Mouse (Mus musculus) thymus, adult 2 months (tissue): ENCODE measurements around the gene Olfr288.

ENCODE experiments used
- CTCF ChIP-seq: fragments of 200-500 bp; IDR thresholded peaks from 2 replicates; pipeline ENCODE4 v1.5.1; 2012; ENCODE audit warnings: mild to moderate bottlenecking, control low read depth, low read length, moderate library complexity, borderline replicate concordance; ENCODE audit not compliant: control insufficient read depth, poor library complexity, insufficient read depth; ENCODE audit errors: extremely low read depth
- POLR2A ChIP-seq: fragments of 200-500 bp; IDR thresholded peaks from 2 replicates; pipeline ENCODE4 v1.6.1; 2012; ENCODE audit warnings: mild to moderate bottlenecking, low read length, control low read depth, moderate library complexity; ENCODE audit not compliant: control insufficient read depth, poor library complexity, insufficient read depth; ENCODE audit errors: extremely low read depth

DNA sequence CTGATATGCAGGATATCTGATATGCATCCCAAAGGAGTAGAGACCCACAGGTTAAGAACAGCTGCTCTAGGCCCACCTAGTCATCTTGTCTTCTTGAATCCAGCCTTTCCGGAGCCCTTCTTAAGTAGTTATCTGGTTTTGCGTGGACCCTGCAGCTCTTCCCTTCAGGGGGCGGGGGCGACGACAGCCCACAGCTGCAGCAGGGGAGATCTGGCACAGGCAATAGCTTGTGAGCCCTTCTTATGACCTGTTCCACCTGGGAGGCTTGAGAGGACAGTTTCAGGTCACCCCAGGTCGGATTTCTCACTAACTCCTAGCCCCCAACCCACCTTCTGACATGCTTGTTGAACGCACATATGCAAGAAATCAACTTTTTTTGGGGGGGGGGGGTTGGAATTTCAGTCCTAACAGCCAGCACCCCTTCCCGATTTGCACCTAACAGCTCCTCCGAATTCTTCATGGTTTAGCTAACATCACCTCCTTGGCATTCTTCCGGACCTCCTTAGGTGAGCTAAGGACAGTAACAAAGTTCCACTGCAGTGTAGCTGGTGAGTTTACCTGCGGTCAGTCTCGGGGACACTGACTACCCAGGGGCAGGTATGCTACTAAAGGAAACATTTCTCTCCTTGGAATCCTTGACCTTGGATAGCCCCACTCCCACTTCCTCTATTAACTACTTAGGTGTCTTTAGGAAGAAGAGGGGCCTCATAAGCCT, 13.3 kb downstream of the Olfr288 start:
- no peak for TF ChIP-seq CTCF
- TF ChIP-seq POLR2A, result no peak
